Mouse (Mus musculus): ENCODE data around the gene Fam89b.
A peak's percentile ranks its signal among the peaks of the same experiment; 100 is the strongest.
"Not testable (repeated sequence)": the region's sequence is repeated elsewhere in the genome, so short reads cannot be mapped to it uniquely, and the experiment has no call there.

Fam89b gene

GRCm38 (mm10) chr19:5713255-5713654 lies 16.2 kb downstream of the Fam89b start:
- no peak for DNase-seq (ENCODE audit: low read depth, low spot score)

DNA sequence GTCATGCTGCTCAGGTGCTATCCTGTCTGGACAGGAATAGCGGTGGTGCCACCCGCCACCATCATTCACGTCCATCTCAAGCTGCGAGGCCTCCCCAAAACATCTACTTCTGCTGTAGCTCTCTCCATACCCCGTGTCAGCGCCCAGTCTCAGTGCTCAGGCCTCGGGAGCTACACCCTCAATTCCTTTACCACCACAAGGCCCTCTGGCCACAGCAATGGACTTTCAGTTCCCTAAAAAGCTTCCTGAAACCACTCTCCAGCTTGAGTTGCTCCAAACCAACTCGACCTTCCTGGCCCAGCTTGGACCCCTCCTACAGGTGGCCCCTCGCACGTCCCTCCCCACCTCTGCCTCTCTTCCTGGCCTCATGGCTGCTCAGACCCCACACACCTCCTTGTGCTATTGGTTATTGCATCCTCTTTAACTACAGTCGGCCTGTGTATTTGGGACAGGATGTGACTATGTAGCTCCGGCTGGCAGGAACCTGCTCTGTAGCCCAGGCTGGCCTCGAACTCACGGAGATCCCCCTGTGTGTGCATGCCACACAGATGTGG lies 17.5 kb downstream of the Fam89b start:
- DNase-seq (ENCODE audit: low read depth, low spot score): no peak

DNA sequence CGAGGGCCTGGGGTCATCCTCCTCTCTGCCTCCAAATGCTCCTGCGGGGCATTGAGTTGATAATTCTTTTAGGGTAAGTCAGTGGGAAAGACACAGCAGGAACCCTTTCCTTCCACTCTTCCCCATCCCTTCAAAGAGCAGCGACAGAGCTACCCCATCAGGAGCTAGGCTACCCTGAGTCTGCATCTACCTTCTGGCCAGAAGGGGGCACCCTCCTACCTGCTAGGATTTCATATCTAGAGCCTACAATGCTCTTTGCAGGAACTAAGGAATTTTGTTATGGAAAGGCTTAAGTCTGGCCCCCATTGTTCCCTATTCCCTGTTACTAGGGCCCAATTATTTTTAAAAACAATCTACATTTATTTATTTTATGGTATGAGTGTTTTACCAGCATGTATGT lies 18.2 kb downstream of the Fam89b start:
- peak; percentile 65 for DNase-seq (ENCODE audit: low read depth, low spot score)

DNA sequence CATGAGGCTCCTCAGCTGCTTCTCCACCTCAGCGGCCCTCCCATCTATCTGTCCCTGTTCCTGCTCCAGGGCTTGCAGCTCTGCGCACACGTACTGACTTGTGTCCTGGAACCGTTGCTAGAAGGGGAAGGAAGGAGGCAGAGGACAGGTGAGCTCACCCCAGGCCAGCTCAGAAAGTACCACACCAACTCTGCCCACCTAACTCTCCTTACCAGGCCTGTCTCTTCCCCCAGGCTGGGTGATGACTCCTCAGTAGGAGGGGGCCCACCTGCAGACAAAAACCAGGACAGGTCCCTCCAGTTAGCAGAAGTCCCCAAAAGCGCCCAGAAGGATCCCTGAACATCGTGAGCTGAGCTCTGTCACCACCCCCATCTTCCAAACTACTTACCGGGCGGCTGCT lies 18.9 kb downstream of the Fam89b start:
- no peak for DNase-seq (ENCODE audit: low read depth, low spot score)

GRCm38 (mm10) chr19:5710068-5710467 lies 19.4 kb downstream of the Fam89b start:
- DNase-seq (ENCODE audit: low read depth, low spot score): no peak

DNA sequence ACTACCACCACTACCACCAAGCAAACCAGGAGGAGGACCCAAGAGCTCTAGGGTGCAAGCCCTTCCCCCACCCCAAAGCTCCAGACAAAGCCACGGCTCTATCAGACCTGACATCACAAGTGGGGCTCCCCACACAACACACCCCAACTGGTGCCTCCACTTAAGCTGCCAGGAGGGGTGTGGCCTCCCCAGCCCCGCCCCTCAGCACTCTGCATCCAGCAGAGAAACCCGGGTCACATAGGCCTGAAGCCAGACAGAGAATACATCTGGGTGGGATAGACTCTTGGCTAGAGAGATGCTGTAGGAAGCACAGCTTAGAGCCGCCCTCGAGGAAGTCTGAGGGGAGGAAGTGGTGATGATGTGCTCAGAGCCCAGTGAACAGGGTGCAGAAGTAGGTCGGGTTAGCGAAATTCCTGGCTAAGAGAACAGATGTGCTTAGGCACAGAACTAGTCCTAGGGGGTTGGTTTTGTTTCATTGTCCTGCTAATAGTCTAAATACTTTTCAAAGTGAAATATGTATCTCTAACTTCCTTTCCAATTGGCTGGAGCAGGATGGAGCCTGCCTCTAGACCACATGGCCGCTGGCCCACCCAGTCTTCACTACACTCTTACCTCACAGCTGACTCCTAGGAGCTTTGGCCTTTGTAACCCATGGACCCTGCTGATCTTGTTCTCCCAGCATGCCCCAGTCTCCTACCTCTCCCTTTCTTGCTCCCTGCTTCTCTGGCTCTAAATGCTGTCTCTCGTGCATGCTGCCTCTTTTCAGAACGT lies 24.5 kb downstream of the Fam89b start:
- DNase-seq (ENCODE audit: low read depth, low spot score): peak; percentile 86

DNA sequence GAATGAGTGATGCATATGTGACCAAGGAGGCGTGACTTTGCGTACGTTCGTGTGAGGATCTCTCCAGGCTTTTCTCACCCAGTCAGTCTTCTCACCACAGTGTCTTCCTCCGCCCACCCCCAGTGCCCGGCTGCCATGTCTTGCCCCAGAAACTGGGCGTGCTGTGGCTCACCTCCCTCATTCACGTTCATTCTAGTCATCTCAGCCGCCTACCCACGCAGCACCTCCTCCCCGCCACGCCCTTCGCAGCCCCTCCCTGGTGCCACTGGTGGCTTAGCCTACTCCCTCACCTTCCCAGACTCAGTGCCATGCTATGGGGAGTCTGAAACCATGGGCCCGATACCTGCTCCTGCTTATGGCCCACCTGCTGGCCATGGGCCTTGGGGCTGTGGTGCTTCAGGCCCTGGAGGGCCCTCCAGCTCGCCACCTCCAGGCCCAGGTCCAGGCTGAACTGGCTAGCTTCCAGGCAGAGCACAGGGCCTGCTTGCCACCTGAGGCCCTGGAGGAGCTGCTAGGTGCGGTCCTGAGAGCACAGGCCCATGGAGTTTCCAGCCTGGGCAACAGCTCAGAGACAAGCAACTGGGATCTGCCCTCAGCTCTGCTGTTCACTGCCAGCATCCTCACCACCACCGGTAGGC lies 25.2 kb downstream of the Fam89b start, which contains the start of gene Kcnk7:
Kcnk7 (plus strand) TSS at position 205 of the 638 bp plus-strand sequence.
- DNase-seq (ENCODE audit: low read depth, low spot score): peak; percentile 90

DNA sequence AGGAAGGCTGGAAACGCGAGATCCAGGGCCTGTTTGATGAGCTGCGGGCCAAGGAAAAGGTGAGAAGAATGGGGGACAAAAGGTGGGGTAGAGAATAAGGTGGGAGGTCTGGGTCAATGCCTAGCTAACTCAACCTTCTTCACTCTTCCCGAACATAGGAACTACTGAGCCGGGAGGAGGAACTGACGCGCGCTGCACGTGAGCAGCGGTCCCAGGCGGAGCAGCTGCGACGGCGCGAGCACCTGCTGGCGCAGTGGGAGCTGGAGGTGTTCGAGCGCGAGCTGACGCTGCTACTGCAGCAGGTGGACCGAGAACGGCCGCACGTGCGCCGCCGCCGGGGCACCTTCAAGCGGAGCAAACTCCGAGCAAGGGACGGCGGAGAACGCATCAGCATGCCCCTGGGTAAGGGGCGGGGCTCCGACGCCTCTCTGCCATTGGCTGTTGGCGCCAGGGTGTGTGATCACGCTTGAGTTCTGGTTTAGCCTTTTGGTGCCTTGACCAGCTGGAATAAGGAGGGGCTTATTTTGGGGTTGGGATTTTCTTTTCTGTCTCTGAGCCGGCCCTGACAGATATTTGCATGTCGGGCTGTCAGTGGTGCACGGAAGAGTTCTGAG lies 33.5 kb downstream of the Fam89b start:
- no peak for DNase-seq (ENCODE audit: low read depth, low spot score)

- no peak for DNase-seq (ENCODE audit: low read depth, low spot score)
Measured at GRCm38 (mm10) chr19:5693801-5694200, 35.7 kb downstream of the Fam89b start.

- DNase-seq (ENCODE audit: low read depth, low spot score): no peak
Measured at GRCm38 (mm10) chr19:5692913-5693396, 36.5 kb downstream of the Fam89b start.

DNA sequence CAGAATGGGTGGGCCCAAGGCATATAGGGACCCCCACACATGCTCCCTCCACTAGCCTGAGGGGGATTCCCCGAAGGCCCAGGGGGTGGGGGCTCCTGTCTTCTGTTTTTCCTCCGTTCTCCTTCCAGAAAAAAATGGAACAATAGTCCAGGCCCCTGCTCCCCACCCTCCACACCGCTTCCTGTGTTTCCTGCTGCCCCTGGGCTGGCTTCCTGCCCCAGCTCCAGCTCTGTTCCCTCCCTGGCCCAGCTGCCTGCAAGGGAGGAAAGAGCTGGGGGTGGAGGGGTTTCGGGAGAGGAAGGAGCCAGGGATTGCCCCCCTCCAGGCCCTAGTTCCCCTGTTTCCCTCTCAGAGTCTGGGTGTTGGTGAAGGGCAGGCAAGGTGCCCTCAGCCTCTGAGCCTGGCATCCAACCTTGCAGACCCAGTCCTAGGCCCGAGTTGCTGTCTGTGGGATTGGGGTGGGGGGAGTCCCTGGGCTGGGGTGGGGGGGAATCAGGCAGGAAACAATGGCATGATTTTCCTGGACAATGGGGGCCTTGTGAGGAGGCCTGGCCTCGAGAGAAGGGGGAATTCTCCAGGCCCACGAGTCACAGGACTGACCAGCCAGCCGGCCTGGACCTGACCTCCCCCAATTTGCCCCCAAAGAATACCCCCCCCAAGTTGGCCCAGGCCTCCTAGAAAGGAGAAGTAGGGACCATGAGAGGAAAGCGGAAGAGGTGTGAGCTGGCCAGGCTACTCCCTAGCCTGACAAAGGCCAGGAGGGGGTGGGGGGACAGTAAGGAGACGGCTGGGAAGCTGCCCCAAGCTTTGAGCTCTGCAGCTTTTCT lies 37.2 kb downstream of the Fam89b start:
- no peak for DNase-seq (ENCODE audit: low read depth, low spot score)

GRCm38 (mm10) chr19:5691601-5692000 lies 37.9 kb downstream of the Fam89b start:
- no peak for DNase-seq (ENCODE audit: low read depth, low spot score)

DNA sequence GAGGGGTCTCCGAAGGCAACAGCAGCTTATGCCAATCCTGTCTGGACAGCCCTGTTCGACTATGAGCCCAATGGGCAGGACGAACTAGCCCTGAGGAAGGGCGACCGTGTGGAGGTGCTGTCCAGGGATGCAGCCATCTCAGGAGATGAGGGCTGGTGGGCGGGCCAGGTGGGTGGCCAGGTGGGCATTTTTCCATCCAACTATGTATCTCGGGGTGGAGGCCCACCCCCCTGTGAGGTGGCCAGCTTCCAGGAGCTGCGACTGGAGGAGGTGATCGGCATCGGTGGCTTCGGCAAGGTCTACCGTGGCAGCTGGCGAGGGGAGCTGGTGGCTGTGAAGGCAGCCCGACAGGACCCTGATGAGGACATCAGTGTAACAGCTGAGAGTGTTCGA lies 39.1 kb downstream of the Fam89b start:
- DNase-seq (ENCODE audit: low read depth, low spot score): no peak

DNA sequence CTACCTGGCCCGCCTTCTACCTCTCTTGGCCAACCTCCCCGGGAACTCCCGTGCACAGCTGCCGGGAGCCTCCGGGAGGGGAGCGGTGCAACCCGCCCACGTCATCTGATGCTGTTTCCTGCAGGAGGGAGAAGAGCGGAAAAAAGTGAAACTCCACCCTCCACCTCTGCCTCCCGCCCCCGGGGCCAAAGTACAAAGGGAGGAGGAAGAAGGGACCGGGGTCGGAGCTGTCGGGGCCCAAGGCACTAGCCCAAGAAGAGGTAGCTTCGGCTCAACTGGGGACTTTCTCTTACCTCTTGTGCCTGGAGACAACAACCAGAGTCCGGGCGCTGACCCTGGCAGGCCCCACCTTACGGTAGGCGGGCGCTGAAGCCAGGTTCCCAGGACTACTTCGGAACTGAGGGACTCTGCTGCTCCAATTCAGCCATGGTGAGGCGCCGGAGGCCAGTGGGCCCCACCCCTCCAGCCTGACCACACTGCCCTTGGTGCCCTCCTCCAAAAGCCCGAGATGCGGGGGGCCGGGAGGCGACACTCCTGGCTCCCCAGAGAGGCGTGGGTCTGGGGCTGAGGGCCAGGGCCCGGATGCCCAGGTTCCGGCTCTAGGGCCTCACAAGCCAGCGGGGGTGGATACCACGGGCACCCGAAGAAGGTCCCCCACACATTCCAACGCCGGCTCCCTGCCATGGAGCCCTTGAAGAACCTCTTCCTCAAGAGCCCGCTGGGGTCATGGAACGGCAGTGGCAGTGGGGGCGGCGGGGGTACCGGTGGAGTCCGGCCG lies 39.7 kb downstream of the Fam89b start:
- DNase-seq (ENCODE audit: low read depth, low spot score): peak; percentile 97

GRCm38 (mm10) chr19:5689088-5689428 lies 40.4 kb downstream of the Fam89b start:
- no peak for DNase-seq (ENCODE audit: low read depth, low spot score)

GRCm38 (mm10) chr19:5688200-5689087 lies 41.0 kb downstream of the Fam89b start, which contains the start of the genes Map3k11 and Pcnx3:
TSS of gene Map3k11 (plus strand) at chr19:5688742.
TSS of gene Pcnx3 (minus strand) at chr19:5688908.
- DNase-seq (ENCODE audit: low read depth, low spot score): peak; percentile 99

- DNase-seq (ENCODE audit: low read depth, low spot score): no peak
Measured at GRCm38 (mm10) chr19:5687738-5688137, 41.7 kb downstream of the Fam89b start.

GRCm38 (mm10) chr19:5686954-5687353 lies 42.5 kb downstream of the Fam89b start:
- DNase-seq (ENCODE audit: low read depth, low spot score): not testable (repeated sequence)

GRCm38 (mm10) chr19:5686437-5686836 lies 43.0 kb downstream of the Fam89b start:
- no peak for DNase-seq (ENCODE audit: low read depth, low spot score)

DNA sequence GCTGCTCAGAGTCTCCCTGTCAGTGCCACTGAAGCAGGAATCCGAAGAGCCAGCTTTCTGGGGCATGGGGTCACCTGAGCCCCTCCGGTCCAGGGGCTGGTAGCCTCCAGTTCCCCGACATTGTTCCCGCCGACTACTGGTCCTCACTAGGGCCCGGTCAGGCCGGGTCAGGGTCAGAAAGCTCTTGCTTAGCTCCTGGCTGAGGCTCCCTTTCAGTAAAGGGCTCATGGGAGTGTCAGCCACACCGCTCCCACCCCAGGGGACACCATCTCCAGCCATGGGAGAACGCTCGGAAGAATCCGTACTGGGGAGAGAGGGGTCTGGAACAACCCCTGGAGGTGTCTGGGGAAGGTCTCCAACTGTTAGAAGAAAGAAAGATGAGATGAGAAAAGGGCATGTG lies 43.6 kb downstream of the Fam89b start:
- no peak for DNase-seq (ENCODE audit: low read depth, low spot score)
